Mouse (Mus musculus): Measurements from ENCODE around the gene Sdr39u1. TPM values are rescaled to one million over a fixed set of nuclear protein-coding genes. Genes with fewer than 3 reads are reported as not detected.

The Sdr39u1 gene
- polyA plus RNA-seq, 1 experiment = 22.3 TPM

DNA sequence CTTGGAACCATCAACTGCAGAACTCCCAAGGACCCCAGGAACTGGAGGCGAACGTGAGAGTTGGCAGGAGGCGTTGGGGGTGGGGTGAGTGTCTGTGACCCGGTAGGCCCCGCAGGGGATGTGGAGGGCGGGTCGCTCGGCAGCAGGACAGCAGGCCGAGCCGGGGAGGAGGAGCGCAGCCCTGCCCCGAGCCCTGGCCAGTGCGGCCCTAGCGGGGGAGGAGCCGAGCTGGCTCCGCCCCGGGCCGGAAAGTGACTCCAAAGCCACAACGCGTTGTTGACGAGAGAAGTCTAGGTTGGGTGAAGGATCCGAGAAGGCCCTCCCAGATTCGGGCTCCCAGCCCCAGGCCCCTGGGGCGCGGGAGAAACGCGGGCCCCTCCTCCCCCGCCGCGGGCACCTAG, 15.4 kb downstream of the Sdr39u1 start, which contains the start of gene Khnyn:
Khnyn (plus strand) TSS at position 235 of the 401 bp plus-strand sequence.
- TF ChIP-seq CTCF (IDR thresholded peaks at IDR 0.05; ENCODE audit: extremely low read depth, insufficient read depth, insufficient read length, insufficient replicate concordance) (no peak), POLR2A (IDR thresholded peaks at IDR 0.05; ENCODE audit: low read depth, low read length) (peak; percentile 63; the same call in 1 of the 2 replicates)
- H3K4me3 ChIP-seq (ENCODE audit: extremely low read depth, insufficient read depth, insufficient read length) = peak within 1 kb of the TSS; percentile 58
- no peaks in the 10 kb centered on the region for H3K27me3 ChIP-seq (ENCODE audit: control insufficient read depth, insufficient read depth, low read length)
- WGBS = 3% methylated on average over 28 of the region's 30 CpGs
- peak within 1 kb of the TSS; percentile 94 for H3K27ac ChIP-seq (ENCODE audit: insufficient read depth, low read length)
- H3K36me3 ChIP-seq (ENCODE audit: control insufficient read depth, insufficient read depth, low read length) = peaks cover 30% of the 10 kb centered on the region
- DNase-seq (ENCODE audit: low read depth in 1 of 2, low spot score in 2 of 2) = peak; percentile 51 to 85
- peaks cover 14% of the 10 kb centered on the region for H3K4me1 ChIP-seq (ENCODE audit: control insufficient read depth, insufficient read depth, insufficient read length)

DNA sequence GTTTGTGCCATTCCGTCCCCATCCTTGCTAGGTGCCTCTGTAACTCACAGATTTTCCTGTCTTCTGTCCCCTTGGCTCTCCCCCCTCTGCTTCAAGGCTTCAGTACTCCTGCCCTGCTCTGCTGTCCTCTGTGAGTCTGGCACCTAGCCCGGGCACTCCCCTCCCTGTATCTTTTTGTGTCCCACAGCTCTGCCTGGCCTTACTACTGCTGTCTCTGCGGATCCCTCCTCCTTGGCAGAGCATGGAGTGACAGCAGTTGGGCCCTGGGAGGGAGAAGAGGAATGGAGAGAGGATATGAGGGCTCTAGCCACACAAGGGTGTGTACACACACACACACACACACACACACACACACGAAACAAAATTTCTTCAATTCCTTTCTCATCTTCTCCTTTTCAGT, 15.9 kb downstream of the Sdr39u1 start, which contains the start of gene Cbln3:
Cbln3 (minus strand) TSS at position 227 of the 400 bp plus-strand sequence.
- no peak for DNase-seq (ENCODE audit: low read depth in 1 of 2, low spot score in 2 of 2)
- peak within 1 kb of the TSS; percentile 58 for H3K4me3 ChIP-seq (ENCODE audit: extremely low read depth, insufficient read depth, insufficient read length)
- TF ChIP-seq POLR2A (IDR thresholded peaks at IDR 0.05; ENCODE audit: low read depth, low read length) (no peak), CTCF (IDR thresholded peaks at IDR 0.05; ENCODE audit: extremely low read depth, insufficient read depth, insufficient read length, insufficient replicate concordance) (no peak)
- H3K27me3 ChIP-seq (ENCODE audit: control insufficient read depth, insufficient read depth, low read length) = no peaks in the 10 kb centered on the region
- peaks cover 26% of the 10 kb centered on the region for H3K36me3 ChIP-seq (ENCODE audit: control insufficient read depth, insufficient read depth, low read length)
- H3K27ac ChIP-seq (ENCODE audit: insufficient read depth, low read length) = peak within 1 kb of the TSS; percentile 94
- peaks cover 14% of the 10 kb centered on the region for H3K4me1 ChIP-seq (ENCODE audit: control insufficient read depth, insufficient read depth, insufficient read length)
- 63% methylated on average over 4 of the region's 4 CpGs for WGBS

DNA sequence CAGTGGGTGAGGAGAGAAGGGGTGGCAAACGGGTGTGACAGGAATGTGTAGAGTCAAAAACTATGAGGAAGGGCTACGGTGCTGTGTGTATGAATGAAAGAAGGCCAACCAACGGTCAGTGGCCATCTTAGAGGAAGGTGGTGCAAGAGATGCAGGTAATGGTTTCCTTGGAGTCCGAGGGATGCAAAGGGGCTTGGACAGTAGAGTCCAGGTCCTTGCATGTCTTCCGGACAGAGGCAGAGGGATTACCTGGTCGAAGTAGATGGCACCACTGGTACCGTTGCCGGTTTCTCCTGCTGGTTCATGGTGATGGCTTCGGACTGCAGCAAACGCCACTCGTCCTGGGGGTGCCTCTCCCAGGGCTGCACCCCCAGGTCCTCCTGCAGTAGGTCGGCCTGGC, 16.4 kb downstream of the Sdr39u1 start:
- DNase-seq (ENCODE audit: low read depth in 1 of 2, low spot score in 2 of 2) = no peak
- no peak for TF ChIP-seq CTCF (IDR thresholded peaks at IDR 0.05; ENCODE audit: extremely low read depth, insufficient read depth, insufficient read length, insufficient replicate concordance)
- TF ChIP-seq POLR2A (IDR thresholded peaks at IDR 0.05; ENCODE audit: low read depth, low read length) = no peak
- WGBS = 93% methylated on average over 12 of the region's 12 CpGs
- H3K27me3 ChIP-seq (ENCODE audit: control insufficient read depth, insufficient read depth, low read length) = no peaks in the 10 kb centered on the region
- H3K4me3 ChIP-seq (ENCODE audit: extremely low read depth, insufficient read depth, insufficient read length) = no peak overlapping the region
- peaks cover 14% of the 10 kb centered on the region for H3K4me1 ChIP-seq (ENCODE audit: control insufficient read depth, insufficient read depth, insufficient read length)
- H3K36me3 ChIP-seq (ENCODE audit: control insufficient read depth, insufficient read depth, low read length) = peaks cover 23% of the 10 kb centered on the region
- no peak overlapping the region for H3K27ac ChIP-seq (ENCODE audit: insufficient read depth, low read length)

DNA sequence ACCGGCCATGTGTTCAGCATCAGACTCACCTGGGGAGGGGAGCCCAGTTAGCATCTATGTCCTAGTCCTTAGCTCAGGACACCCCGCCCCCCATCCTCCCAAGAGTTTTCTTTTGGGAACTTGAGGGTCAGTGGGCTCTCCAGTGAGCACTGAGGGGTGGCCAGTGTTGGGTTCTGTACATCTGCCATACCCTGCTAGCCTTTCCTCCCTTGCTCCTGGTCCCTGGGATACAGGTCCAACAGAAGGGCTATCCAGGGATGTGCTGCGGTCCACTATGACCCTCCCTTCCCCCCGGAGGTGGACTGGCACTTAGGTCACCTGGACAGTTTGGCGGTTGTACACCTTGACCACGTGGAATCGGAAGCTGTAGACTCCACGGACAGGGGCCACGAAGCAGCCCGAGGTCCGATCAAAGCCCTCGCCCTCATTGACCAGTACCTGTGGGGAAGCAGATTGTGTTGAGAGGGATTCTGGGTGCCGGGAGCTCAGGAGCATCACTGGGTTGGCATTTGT, 16.9 kb downstream of the Sdr39u1 start:
- TF ChIP-seq CTCF (IDR thresholded peaks at IDR 0.05; ENCODE audit: extremely low read depth, insufficient read depth, insufficient read length, insufficient replicate concordance) = no peak
- no peak for TF ChIP-seq POLR2A (IDR thresholded peaks at IDR 0.05; ENCODE audit: low read depth, low read length)
- Histone ChIP-seq H3K4me3 (ENCODE audit: extremely low read depth, insufficient read depth, insufficient read length) (no peak overlapping the region), H3K4me1 (ENCODE audit: control insufficient read depth, insufficient read depth, insufficient read length) (peaks cover 14% of the 10 kb centered on the region), H3K27me3 (ENCODE audit: control insufficient read depth, insufficient read depth, low read length) (no peaks in the 10 kb centered on the region), H3K27ac (ENCODE audit: insufficient read depth, low read length) (no peak overlapping the region), H3K36me3 (ENCODE audit: control insufficient read depth, insufficient read depth, low read length) (peaks cover 19% of the 10 kb centered on the region)
- 95% methylated on average over 13 of the region's 13 CpGs for WGBS
- DNase-seq (ENCODE audit: low read depth in 1 of 2, low spot score in 2 of 2) = no peak

DNA sequence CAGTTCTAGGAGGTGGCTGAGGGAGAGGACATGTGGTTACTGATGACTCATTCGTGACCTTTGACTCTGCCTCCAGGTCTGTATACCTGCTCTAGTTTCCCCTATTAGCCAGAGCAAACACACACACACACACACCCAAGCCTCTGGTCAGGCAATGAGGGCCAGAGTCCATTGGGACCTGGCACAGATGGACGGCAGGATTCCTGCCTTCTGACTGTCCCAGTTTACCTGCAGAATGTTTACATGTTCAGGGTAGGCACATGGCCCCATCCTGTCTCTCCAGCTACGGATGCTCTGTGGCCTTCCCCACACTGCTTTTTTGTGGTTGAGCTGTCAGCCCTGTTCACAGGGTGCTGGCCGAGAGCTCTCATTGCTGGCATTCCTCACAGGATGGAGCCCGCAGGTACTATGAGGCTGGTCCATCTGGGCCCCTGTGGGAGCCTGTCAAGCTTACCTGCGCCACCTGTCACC, 17.9 kb downstream of the Sdr39u1 start:
- TF ChIP-seq POLR2A (IDR thresholded peaks at IDR 0.05; ENCODE audit: low read depth, low read length) (no peak), CTCF (IDR thresholded peaks at IDR 0.05; ENCODE audit: extremely low read depth, insufficient read depth, insufficient read length, insufficient replicate concordance) (no peak)
- Histone ChIP-seq H3K4me3 (ENCODE audit: extremely low read depth, insufficient read depth, insufficient read length) (no peak overlapping the region), H3K4me1 (ENCODE audit: control insufficient read depth, insufficient read depth, insufficient read length) (peaks cover 13% of the 10 kb centered on the region), H3K36me3 (ENCODE audit: control insufficient read depth, insufficient read depth, low read length) (peaks cover 9% of the 10 kb centered on the region), H3K27me3 (ENCODE audit: control insufficient read depth, insufficient read depth, low read length) (0 out of 2 replicates have a peak, but pooled peaks cover 2% of the 10 kb centered on the region), H3K27ac (ENCODE audit: insufficient read depth, low read length) (no peak overlapping the region)
- 42% methylated on average over 6 of the region's 6 CpGs for WGBS
- DNase-seq (ENCODE audit: low read depth in 1 of 2, low spot score in 2 of 2) = no peak

DNA sequence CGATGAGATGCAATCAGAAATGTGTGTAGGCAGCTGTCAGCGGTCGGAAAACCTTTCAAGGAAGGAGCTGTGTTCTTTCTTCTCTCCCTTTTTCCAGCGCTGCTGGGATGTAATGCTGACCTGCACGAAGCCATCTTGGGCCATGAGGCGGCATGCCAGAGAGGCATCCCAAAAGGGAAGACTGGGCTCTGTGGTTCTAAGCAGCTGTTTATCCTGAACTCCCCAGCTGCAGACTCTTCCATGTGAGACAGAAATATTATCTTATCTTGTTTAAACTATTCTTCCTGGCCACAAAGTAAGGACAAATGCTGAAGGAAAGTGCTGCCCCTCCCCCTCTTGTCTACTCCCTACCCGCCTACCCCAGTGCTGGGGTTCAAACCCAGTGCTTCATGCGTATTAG, 19.1 kb downstream of the Sdr39u1 start:
- DNase-seq (ENCODE audit: low read depth in 1 of 2, low spot score in 2 of 2) = no peak
- 81% methylated on average over 8 of the region's 8 CpGs for WGBS
- Histone ChIP-seq H3K27ac (ENCODE audit: insufficient read depth, low read length) (no peak overlapping the region), H3K27me3 (ENCODE audit: control insufficient read depth, insufficient read depth, low read length) (0 out of 2 replicates have a peak, but pooled peaks cover 2% of the 10 kb centered on the region), H3K36me3 (ENCODE audit: control insufficient read depth, insufficient read depth, low read length) (no peaks in the 10 kb centered on the region), H3K4me3 (ENCODE audit: extremely low read depth, insufficient read depth, insufficient read length) (no peak overlapping the region), H3K4me1 (ENCODE audit: control insufficient read depth, insufficient read depth, insufficient read length) (peaks cover 2% of the 10 kb centered on the region; the same call in 1 of the 2 replicates)
- TF ChIP-seq CTCF (IDR thresholded peaks at IDR 0.05; ENCODE audit: extremely low read depth, insufficient read depth, insufficient read length, insufficient replicate concordance) = no peak
- TF ChIP-seq POLR2A (IDR thresholded peaks at IDR 0.05; ENCODE audit: low read depth, low read length) = no peak

DNA sequence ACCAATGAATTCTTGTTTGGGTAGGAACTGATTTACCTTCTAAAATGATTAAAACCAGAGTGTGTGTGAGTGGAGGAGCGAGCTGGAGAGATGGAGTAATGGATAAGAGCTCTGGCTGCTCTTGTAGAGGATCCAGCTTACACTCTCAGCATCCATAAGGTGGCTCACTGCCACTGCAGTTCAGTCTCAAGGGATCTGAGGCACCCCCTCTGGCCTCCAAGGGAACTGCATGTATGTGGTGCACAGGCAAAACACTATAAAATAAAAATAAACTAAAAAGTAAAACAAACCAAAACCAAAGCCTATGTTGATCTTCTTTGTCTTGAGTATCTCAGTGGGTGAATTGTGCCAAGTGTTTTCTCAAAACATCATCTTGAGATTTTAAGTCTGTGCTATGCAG, 20.5 kb downstream of the Sdr39u1 start:
- H3K4me1 ChIP-seq (ENCODE audit: control insufficient read depth, insufficient read depth, insufficient read length) = peaks cover 1% of the 10 kb centered on the region; the same call in 1 of the 2 replicates
- 0 out of 2 replicates have a peak, but pooled peaks cover 2% of the 10 kb centered on the region for H3K27me3 ChIP-seq (ENCODE audit: control insufficient read depth, insufficient read depth, low read length)
- H3K4me3 ChIP-seq (ENCODE audit: extremely low read depth, insufficient read depth, insufficient read length) = no peak overlapping the region
- 20% methylated on average over 1 of the region's 1 CpGs for WGBS
- peak; percentile 64 to 78 for DNase-seq (ENCODE audit: low read depth in 1 of 2, low spot score in 2 of 2)
- no peak for TF ChIP-seq POLR2A (IDR thresholded peaks at IDR 0.05; ENCODE audit: low read depth, low read length)
- peak; percentile 71; the same call in 1 of the 2 replicates for TF ChIP-seq CTCF (IDR thresholded peaks at IDR 0.05; ENCODE audit: extremely low read depth, insufficient read depth, insufficient read length, insufficient replicate concordance)
- H3K36me3 ChIP-seq (ENCODE audit: control insufficient read depth, insufficient read depth, low read length) = no peaks in the 10 kb centered on the region
- H3K27ac ChIP-seq (ENCODE audit: insufficient read depth, low read length) = no peak overlapping the region
